Mouse (Mus musculus) E14TG2a.4 (cell line): ENCODE measurements around the gene Sumf1.

Experiments used
- CTCF ChIP-seq: conservative IDR thresholded peaks from 2 replicates; pipeline ENCODE4 v1.5.1; 2014; ENCODE audit warnings: low read length
- POU5F1 ChIP-seq: IDR thresholded peaks from 2 replicates; pipeline ENCODE4 v1.6.1; 2014; ENCODE audit warnings: low read length, borderline replicate concordance

DNA sequence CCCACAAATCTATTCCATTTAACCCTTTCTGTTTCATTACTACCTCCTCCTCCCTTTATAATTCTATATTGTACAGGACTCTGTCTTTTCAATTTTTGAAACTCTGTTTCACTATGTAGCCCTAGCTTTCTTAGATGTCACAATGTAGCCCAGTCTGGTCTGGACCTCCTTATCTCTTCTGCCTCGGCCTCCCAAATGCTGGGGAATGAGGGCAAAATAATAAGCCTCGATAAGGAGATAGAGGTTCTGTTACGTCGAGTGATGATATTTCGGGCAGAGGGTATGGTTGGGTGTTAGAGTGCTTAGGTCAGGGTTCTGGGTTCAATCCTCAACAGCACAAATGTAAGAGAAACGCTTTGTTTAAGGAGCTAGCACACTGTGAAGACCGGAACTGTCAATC is 11.3 kb upstream of the Sumf1 start:
- TF ChIP-seq CTCF (no peak), POU5F1 (no peak)
